Mouse (Mus musculus) Muller cell, postnatal 12 days (primary cell): ENCODE measurements around the gene Ptprg.

ENCODE experiments used
- DNase-seq: peaks from one replicate; pipeline ENCODE4 v3.0.0-alpha.2; 2015; ENCODE audit errors: inconsistent ontology term

The Ptprg gene

DNA sequence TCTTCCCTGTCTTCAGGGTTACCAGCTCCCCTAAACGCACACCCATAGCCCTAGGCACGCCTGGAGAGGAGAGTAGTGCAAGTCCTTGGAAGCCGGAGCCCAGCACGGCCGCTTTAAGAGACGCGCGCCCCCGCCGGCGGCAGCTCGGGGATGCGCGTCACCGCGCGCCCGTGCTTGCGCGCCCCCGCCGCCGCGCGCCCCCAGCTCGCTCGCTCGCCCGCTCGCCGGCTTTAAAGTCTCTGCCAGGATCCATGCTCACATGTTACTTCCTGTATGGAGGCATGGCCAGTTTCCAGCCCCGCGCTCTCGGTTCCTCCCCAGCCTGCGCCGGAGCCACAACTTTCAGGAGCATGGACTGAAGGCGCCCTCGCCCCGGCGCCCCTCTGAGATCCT, at the start of gene Ptprg:
TSS of gene Ptprg (plus strand) at position 260 of the 393 bp plus-strand sequence.
- DNase-seq, result peak; percentile 93

- DNase-seq, result no peak
These were observed 49.4 kb upstream of the Ptprg start for GRCm38 (mm10) chr14:11503803-11504365.

GRCm38 (mm10) chr14:11510173-11510572, 43.2 kb upstream of the Ptprg start:
- no peak for DNase-seq

DNA sequence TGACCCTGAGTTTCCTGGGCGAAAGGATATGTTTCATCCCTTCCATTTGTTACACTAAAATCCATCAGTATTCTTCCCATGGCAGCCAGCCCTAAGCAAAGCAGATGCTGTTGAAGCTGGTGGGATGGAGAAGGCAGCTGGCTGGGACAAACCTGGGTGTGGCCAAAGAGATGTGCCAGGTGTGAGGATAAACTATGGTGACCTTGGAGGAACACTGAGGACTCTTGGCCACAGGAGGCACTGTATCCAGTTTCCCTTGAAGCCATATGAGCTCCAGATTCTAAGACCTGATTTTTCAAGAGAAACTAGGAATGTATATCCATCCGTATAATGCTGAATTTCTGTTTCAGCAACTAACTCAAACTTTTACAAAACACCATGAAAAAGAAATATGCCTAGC, 34.2 kb upstream of the Ptprg start:
- no peak for DNase-seq

DNA sequence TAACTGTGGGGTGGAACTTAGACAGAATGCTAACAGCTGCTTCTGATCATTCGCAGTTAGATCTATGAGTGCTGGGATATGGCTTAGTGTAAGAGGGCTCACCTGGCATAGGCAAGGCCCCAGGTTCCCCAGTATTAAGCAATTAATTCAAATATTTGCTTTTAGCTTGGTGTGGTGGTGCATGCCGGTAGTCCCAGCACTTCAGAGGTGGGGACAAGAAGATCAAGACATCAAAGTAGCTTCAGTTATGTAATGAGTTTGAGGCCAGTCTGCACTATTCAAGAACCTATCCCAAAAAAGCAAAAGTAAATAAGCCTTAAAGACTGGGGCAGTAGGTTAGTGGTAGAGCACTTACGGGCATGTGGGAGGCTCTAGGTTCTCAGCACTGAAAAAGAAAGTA, 30.3 kb upstream of the Ptprg start:
- DNase-seq, result no peak

GRCm38 (mm10) chr14:11529591-11529990, 23.7 kb upstream of the Ptprg start:
- DNase-seq, result no peak

DNA sequence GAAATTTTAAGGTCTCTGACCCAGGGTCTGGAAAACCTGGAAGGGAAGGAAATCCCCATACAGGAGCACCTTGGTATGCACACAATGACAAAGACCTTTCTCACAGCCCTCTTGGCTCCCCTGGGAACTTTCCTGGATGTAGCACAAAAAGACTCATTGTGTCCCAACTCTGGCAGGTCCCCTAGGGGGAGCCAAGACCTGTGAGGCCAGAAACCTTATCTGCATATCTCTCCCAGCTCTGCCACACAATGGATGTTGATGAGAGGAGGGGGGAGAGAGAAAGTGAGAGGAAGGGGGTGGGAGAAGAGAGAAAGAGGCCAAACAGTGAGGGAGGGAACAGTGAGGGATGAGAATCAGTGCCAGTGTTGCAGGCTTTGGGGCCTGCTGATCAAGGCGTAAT, 18.9 kb upstream of the Ptprg start:
- peak; percentile 26 for DNase-seq

DNA sequence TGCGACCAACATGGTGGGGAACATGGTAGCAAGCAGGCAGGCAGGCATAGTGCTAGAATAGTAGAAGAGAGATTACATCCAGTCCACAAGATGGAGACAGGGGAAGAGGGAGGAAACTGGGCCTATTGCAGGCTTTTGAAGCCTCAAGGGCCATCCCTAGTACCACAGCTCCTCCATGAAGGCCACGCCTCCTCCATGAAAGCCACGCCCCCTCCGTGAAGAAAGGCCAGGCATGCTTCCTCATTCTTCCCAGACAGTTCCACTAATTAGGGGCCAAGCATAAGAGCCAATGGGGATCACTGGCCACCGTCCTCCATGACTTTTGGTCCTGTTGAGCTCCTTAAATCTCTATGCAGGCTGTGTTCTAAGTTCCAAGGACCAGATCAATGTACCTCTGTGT, 17.2 kb upstream of the Ptprg start:
- no peak for DNase-seq

DNA sequence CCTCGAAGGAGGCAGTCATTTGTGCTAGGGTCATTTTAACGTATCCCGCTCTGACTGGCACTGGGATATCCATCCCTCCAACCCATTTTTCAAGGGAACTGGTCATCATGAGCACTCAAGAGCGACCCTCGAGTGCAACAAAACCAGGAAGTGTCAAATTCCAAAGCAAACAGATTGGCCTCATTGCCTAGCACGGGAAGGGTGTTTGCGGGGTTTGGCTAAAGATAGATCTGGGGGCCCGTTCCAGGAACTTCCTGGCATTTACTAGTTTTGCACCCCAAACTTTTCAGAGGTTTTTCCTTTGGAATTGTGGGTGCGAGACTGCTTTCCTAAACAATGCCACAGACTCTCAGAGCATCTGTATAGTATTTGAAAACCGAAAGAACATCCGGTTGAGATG, 1.4 kb upstream of the Ptprg start:
- no peak for DNase-seq

DNA sequence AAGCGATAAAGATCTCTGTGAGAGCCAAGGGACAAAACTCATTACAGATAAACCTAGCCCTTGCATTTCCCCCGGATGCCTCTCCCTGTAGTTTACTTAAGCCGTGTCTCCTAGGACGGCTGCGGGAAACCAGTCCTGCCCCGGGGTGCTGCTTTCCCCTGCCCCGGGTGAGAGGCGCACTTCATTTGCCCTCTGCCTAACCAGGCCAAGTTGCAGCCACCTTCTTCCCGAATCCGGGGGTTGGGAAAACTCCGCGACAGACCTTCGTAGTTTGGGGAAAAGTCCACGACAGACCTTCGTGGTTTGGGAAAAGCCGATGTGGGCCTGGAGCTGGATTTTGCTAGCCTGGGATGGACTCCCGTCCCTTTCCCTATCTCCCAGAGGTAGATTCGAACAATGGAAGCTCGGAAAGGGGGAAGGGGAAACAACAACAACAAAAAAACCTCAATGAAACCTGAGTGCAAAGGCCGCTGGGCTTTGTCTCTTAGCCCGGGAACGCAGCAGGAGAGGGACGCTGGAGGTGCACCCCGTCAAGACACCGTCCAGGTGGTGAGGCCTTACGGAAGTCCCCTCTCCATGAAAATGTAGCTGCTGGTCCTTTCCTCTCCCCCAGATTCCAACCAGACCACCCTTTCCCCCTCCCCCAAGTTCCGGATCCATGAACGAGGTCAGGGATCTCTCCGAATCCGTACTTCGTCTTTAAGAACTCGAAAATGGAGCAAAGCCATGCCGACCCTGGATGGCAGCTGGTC, 635 bp upstream of the Ptprg start:
- peak; percentile 48 for DNase-seq

GRCm38 (mm10) chr14:11553679-11554305, 460 bp downstream of the Ptprg start:
- peak; percentile 81 for DNase-seq

DNA sequence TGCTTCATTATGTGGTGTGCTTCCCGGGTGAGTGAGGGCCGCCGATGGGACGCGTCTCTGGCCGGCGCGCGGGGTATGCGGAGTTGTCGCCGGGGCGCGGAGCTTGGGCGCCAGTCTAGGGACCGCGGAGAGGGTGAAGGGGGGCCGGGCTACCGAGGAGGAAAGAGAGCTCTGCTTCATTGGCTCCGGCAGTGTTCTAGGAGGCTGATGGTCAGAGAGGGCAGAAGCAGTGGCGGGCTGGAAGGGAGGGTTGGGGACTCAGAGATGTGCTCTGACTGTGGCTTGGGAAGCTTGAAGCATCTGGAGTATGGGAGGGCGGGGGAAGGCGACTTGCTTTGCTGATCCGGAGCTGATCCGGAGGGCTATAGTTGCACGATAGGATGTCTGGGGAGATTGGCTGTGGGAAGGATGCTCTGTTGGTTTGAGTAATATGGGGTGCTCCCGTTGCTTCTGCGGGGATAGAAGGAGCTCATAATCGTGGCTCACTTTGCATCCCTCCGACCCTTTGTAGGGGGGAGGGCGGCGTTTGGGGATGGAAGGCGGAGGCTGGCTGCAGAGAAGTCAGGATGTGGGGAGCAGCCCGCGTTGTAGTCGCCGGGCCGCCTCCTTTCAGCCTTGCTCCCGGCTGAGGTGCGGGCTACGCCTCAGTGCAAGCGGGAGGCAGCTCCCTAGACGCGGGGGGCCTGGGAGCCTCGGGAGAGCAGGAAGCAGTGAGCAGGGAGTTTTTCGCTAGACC, 1.1 kb downstream of the Ptprg start:
- peak; percentile 83 for DNase-seq

GRCm38 (mm10) chr14:11555061-11555501, 1.7 kb downstream of the Ptprg start:
- no peak for DNase-seq

GRCm38 (mm10) chr14:11555521-11556355, 2.4 kb downstream of the Ptprg start:
- peak; percentile 43 for DNase-seq

DNA sequence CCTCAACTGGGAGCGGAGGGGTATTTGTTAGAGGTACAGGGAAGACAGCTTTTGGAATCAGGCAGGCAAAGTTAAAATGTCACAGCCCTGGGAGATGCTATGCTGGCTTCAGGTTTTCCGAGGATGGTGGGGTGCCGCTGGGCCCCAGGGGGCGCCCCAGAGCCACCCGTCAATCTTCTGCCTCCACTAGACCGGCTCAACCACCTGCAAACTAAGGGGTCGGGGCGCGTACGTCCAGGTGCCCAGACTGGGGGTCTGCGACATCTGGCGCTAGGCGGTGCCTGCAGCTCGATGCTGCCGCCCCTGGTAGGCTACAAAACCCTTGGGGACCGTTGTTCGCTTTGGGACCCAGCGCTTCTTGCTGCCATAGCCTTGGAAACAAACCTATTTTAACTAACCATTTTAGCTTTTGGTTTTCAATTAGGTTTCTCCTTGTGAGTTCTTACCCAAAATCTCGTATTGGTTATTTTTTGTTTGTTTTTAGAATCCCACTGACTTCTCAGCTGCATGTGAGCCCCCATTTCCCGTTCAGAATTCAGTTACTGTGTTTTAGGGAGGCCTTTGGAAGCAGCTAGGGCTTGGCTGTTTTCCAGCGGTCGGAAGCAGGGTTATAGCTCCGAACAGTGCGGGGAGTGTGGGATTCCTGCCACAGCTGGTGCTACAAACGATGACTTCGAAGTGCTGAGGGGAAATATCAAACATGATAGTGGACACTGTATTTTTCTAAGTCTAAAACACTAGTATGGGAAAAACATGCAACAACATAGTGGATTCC, 3.2 kb downstream of the Ptprg start:
- peak; percentile 74 for DNase-seq

DNA sequence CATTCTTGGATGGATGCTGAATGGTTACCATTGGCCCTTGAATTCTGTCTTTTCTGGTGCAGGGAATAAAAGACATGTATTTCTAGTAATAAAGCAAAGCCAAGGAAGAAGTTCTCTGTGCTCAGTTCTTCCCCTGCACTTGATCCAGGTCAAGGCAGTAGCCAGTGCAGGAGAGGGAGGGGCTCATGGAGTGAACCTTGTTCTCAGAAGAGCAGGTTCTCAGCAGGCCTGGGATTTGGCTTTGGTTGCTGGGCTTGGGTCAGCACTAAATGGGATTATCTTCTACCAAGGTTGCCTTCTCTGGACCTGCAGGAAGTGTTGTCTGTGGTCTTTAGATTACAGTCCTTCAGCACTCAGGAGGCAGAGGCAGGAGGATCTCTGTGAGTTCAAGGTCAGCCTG, 5.2 kb downstream of the Ptprg start:
- DNase-seq, result no peak

DNA sequence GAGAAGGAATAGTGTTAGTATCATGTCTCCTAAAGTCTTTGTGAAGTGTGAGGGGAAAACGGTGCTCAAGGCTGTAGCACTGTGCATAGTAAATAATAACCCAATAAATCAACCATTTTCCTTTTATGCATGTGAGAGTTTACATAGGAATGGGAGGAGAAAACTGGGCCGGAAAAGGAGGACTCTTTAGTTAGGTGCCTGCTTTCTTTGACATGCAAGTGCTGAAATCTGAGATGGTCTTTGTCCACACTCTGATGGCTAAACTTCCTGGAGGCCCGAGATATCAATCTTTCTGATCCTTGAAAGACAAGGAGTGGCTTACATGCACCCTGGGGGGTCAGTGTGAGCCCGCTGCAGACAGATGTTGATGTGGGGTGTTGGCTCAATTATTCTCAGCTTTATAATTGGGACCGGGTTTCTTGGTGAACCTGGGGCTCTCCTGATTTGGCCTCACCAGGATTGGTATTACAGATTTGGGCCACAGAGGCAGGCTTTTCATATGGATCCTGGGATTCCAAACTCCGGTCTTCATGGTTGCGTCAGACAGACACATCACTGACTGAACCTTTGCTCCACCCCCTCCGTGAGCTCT, 7.4 kb downstream of the Ptprg start:
- no peak for DNase-seq

DNA sequence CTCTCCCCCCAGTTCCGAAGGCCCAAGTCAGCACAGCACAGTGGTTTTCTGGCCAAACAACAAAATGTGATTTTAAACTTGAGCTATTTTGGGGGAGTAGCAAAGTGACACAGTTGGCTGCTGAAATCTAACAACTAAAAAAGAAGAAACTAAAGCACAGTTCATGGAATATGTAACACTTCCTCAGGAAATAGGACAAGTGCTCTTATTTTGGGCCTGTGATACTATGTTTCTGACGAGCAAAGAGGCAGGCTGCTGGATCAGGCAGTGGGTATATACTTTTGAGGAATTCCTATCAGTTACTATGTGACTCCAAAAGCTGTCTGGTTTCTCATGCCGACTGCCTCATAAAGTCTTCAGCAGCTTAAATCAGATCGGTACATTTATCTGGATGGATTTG, 8.1 kb downstream of the Ptprg start:
- DNase-seq, result no peak

DNA sequence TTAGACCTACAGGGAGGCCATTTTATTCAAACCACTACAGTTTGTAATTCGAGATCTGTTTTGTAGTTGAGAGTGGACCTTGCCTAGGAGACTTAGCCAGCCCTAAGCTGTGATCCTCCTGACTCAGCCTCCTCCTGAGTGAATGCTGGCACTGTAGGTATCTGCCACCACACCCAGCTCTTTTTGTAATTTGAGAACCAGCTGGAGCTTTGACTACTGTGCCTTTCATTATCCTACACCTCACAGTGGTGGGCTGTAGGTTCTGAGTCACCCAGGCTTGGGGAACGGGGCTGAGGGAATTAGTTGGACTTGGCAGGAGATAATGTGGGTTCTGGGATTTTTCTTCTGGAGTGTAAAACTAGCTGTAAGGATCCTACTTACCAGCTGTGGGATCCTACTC, 9.5 kb downstream of the Ptprg start:
- DNase-seq, result no peak

DNA sequence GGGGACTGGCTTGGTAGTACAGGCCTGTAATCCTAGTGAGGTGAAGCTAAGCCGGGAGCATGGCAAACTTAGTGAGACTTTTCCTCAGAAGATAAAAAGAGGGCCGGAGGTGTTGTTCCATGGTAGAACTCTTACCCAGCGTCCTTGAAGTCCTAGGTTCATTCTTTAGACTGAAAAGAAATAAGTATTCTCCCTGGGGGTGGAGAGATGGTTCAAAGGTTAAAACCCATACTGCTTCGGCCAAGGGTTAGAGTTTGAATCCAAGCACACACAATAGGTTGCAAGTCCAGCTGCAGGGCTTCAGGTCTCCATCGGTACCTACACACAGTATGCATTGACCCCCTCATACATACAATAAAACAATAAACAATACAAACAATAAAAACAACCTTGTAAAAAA, 10.3 kb downstream of the Ptprg start:
- DNase-seq, result no peak
